Mouse (Mus musculus) ovary, postnatal 36 days (tissue): ENCODE data around the gene Pigf.

Experiments used
- DNase-seq: peaks from one replicate; pipeline ENCODE4 v3.0.0; 2022; ENCODE audit warnings: low spot score, mixed read lengths

The Pigf gene

GRCm38 (mm10) chr17:87036141-87037073 is 11.2 kb upstream of the Pigf start:
- DNase-seq, result no peak

- no peak for DNase-seq
These were observed 539 bp downstream of the Pigf start for GRCm38 (mm10) chr17:87024491-87025242.

GRCm38 (mm10) chr17:87019692-87020091 is 5.5 kb downstream of the Pigf start:
- DNase-seq, result no peak

- no peak for DNase-seq
These were observed 13.7 kb downstream of the Pigf start for GRCm38 (mm10) chr17:87011301-87012019.

GRCm38 (mm10) chr17:87008950-87009349 is 16.3 kb downstream of the Pigf start:
- no peak for DNase-seq

GRCm38 (mm10) chr17:86997323-86997722 is 27.9 kb downstream of the Pigf start:
- DNase-seq, result no peak

- DNase-seq, result no peak
These were observed 33.9 kb downstream of the Pigf start for GRCm38 (mm10) chr17:86991306-86991705.

GRCm38 (mm10) chr17:86988601-86989184 is 36.5 kb downstream of the Pigf start:
- DNase-seq, result no peak

GRCm38 (mm10) chr17:86988161-86988560 is 37.0 kb downstream of the Pigf start:
- no peak for DNase-seq

GRCm38 (mm10) chr17:86986449-86987138 is 38.6 kb downstream of the Pigf start:
- DNase-seq, result no peak

GRCm38 (mm10) chr17:86982497-86982896 is 42.7 kb downstream of the Pigf start:
- no peak for DNase-seq

- no peak for DNase-seq
These were observed 43.5 kb downstream of the Pigf start for GRCm38 (mm10) chr17:86981701-86982100.

GRCm38 (mm10) chr17:86981205-86981604 is 44.0 kb downstream of the Pigf start:
- no peak for DNase-seq

GRCm38 (mm10) chr17:86978496-86978895 is 46.7 kb downstream of the Pigf start:
- no peak for DNase-seq

GRCm38 (mm10) chr17:86976387-86976786 is 48.8 kb downstream of the Pigf start:
- no peak for DNase-seq

- DNase-seq, result no peak
These were observed 52.1 kb downstream of the Pigf start for GRCm38 (mm10) chr17:86973097-86973496.

- no peak for DNase-seq
These were observed 53.3 kb downstream of the Pigf start for GRCm38 (mm10) chr17:86971860-86972259.

GRCm38 (mm10) chr17:86971036-86971435 is 54.2 kb downstream of the Pigf start:
- no peak for DNase-seq

- DNase-seq, result no peak
These were observed 55.0 kb downstream of the Pigf start for GRCm38 (mm10) chr17:86970026-86970750.

GRCm38 (mm10) chr17:86969582-86969981 is 55.6 kb downstream of the Pigf start:
- no peak for DNase-seq

- no peak for DNase-seq
These were observed 56.6 kb downstream of the Pigf start for GRCm38 (mm10) chr17:86968581-86968980.
